Mouse (Mus musculus) large intestine, adult 2 months (tissue): Measurements from ENCODE around the gene Mcoln2. TPM values are rescaled to one million over a fixed set of nuclear protein-coding genes. Genes with fewer than 3 reads are reported as not detected.

ENCODE experiments used
- DNase-seq: peaks from one replicate; pipeline ENCODE4 v3.0.0-alpha.2; 2012; ENCODE audit warnings: low read depth, low spot score
- WGBS: fragments of 180-500 bp; shearing (Covaris S2); methylation state at CpG from one replicate; pipeline ENCODE4 v1.1.7; 2018; 5-methylcytosine and 5-hydroxymethylcytosine counted together
- polyA plus RNA-seq: library from polyadenylated mRNA; depleted of rRNA; stranded (reverse); fragments of >200 nt; gene quantifications from 2 replicates; pipeline ENCODE4 v1.2.3, GENCODE M21; 2012

The Mcoln2 gene
- polyA plus RNA-seq, 1 experiment: 9.2 TPM

DNA sequence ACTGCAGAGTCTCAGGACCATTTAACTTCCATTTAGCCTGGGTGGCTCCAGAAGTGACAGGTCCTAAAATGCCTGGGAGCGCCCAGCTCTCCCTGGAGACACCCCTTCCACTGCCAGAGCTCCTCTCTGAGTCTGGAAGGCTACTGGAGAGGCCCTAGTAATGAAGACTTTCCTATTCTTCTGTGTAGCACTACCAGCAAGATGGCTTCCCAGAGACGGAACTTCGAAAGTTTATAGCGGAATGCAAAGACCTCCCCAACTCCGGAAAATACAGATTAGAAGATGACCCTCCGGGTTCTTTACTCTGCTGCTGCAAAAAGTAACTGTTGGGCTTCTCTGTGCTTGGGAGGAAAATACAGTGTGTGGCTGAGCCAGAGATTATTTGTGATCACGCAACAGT lies 9.4 kb upstream of the Mcoln2 start:
- 93% methylated on average over 7 of the region's 7 CpGs for WGBS
- DNase-seq: no peak

- no peak for DNase-seq
- 88% methylated on average over 7 of the region's 7 CpGs for WGBS
These were observed 7.1 kb upstream of the Mcoln2 start for GRCm38 (mm10) chr3:146142523-146142922.

GRCm38 (mm10) chr3:146145501-146145900 lies 4.1 kb upstream of the Mcoln2 start:
- DNase-seq: no peak
- WGBS: 56% methylated on average over 5 of the region's 5 CpGs

GRCm38 (mm10) chr3:146146131-146146530 lies 3.5 kb upstream of the Mcoln2 start:
- WGBS: 56% methylated on average over 5 of the region's 5 CpGs
- DNase-seq: no peak

- under 1% methylated on average over 26 of the region's 26 CpGs for WGBS
- DNase-seq: no peak
These were observed 396 bp downstream of the Mcoln2 start for GRCm38 (mm10) chr3:146150058-146150400.

GRCm38 (mm10) chr3:146150560-146150959 lies 927 bp downstream of the Mcoln2 start:
- 9% methylated on average over 11 of the region's 11 CpGs for WGBS
- DNase-seq: peak; percentile 68

DNA sequence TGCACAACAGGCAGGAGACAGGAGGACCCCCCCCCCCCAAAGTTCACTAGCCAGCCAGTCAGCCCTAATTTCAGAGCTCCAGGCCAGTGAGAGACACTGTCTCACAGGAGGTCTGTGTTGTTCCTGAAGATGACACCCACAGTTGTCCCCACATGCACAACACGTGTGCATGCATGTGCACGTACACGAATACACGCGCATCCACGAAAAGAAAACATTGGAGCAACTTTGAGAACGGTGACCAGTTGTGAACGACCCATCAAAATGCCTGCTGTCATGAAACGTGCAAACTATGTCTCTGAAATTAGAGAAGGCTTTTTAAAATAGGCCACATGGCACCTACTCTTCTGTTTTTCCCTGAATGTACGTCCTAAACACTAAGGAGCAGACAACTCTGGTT lies 1.7 kb downstream of the Mcoln2 start:
- no peak for DNase-seq
- WGBS: 90% methylated on average over 10 of the region's 10 CpGs

- DNase-seq: no peak
- WGBS: 84% methylated on average over 8 of the region's 8 CpGs
These were observed 2.1 kb downstream of the Mcoln2 start for GRCm38 (mm10) chr3:146151755-146152154.

DNA sequence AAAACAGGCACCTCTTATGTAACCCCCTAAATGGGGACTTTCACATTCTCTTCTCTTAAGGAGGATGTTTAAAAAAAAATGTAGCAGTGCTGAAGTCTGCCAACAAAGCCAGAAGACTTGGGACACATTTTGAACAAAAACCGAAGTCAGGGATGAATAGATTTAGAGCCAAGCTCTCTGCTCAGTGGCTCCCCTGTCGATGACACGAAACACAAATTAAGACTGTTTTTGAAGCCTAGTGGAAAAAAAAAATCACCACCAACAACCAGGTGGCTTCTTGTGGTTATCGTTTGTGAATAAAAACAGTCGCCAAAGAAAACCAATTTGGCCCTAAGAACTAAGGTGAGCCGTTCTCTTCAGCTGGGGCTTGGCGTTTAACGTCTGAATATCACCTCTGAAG lies 2.7 kb downstream of the Mcoln2 start:
- no peak for DNase-seq
- 83% methylated on average over 8 of the region's 8 CpGs for WGBS

DNA sequence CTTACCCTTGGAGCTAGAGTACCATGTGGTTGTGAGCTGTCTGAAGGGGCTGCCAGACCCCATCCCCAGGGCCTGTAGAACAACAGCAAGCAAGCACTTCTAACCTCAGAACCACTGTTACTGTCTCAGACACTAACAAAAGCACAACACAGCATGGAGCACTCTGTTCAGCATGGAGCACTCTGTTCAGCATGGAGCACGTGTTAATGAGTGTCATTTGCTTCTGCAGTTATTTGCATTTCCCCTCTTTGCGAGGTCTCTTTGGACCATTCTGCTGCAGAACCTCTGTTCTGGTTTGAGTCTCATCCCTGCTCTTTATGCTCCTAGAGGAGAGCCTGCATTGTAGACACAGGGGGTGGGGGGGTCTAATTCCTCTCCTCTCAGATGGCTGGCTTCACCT lies 3.3 kb downstream of the Mcoln2 start:
- WGBS: 72% methylated on average over 2 of the region's 2 CpGs
- no peak for DNase-seq

- WGBS: 54% methylated on average over 12 of the region's 12 CpGs
These were observed 4.4 kb downstream of the Mcoln2 start for GRCm38 (mm10) chr3:146153862-146154611.

DNA sequence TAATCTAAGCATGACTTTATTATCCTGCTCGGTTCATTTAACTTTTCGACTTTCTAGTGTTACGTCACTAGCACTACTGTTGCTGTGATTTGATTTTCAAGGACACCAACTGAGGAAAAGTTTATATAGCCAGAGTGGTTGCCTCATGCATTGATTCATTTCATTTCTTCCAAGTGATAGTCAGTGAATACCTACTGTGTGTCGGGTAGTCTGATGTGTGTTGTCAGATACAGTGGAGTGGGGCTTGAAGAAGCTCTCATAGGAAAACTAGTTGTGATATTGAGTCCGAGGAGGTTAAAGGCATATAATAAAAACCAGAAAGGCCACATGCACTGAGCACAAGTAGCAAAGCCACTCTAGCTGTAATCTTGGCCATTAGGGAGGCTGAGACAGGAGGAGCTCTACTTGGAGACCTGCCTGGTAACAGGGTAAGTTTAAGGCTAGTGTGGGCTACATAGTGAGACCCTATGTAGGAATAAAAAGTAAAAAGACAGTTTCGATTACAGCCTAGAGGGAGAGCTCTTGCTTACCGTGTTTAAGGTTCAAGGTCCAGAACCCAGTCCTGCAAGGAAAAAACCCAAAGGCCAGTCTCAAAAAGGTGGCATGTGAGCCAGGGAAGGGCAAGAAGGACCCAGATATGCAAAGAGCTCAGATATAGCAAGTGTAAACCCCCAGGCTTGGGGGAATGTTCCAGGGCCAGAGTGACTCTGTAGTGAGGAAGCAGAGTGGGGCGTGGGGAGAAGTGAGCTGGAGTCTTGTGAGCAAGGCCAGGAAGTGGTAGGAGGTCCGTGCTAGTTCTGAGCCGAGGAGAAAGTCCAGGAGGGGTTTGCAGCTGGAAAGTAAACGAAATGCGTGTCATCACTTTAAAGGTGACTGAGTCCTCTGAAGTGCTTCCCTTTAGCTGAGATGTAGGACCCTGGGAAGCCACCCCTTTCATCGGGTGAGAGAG lies 6.3 kb downstream of the Mcoln2 start:
- WGBS: 42% methylated on average over 13 of the region's 13 CpGs
- no peak for DNase-seq

More at GRCm38 (mm10) chr3:146153862-146154611, 4.4 kb downstream of the Mcoln2 start:
- no peak for DNase-seq

DNA sequence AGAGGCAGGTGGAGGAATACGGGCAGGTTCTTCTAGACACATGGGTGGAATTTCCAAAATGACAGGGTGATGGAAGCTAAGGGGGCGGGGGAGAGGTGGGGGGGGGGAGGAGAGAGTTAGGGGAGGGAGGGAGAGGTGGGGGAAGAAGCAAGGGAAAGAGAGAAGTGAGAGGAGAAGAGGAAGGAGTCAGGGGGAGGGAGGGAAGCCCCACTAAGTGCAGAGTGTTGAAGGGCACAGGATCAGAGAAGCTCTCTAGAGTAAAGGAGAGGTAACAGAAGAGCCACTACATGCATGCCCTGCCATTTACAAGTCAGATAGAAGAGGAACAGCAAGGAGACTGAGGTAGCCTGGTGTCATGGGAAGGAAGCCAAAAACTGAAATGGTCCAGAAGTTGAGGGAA lies 7.2 kb downstream of the Mcoln2 start:
- 73% methylated on average over 2 of the region's 2 CpGs for WGBS

DNA sequence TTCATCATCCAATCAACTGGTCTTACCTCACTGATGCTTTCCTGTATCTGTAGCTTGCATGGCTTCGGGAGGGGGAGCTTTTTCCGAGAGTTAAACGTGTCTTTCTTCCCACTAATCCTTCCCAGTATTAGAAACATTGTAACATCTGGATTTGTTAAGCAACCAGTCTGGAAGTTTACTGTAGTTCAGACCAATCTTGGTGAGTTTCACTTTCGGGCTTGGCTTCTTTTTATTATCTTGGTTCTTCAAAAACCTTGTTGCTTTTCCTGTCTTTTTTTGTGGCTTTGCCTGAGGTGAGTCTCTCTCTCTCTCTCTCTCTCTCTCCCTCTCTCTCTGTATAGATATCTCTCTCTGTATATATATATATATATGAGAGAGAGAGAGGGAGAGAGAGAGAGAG lies 8.4 kb downstream of the Mcoln2 start:
- WGBS: 23% methylated on average over 4 of the region's 4 CpGs
- DNase-seq: no peak

More for the DNA sequence above, 7.2 kb downstream of the Mcoln2 start:
- DNase-seq: no peak

DNA sequence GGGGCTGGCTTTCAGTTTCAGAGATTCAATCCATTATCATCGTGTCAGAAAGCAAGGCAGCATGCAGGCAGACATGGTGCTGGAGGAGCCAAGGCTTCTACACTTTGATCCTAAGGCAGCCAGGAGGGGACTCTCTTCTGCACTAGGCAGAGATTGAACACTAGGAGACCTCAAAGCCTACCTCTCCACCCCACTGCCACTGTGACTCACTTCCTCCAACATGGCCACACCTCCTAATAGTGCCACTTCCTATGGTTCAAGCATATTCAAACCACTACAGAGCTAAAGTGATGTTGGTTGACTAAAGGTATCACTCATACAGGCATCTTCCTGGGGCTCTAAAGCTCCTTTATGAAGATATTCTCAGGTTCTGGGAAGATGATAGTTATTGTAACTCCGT lies 9.7 kb downstream of the Mcoln2 start:
- 89% methylated on average over 2 of the region's 2 CpGs for WGBS
- DNase-seq: no peak

DNA sequence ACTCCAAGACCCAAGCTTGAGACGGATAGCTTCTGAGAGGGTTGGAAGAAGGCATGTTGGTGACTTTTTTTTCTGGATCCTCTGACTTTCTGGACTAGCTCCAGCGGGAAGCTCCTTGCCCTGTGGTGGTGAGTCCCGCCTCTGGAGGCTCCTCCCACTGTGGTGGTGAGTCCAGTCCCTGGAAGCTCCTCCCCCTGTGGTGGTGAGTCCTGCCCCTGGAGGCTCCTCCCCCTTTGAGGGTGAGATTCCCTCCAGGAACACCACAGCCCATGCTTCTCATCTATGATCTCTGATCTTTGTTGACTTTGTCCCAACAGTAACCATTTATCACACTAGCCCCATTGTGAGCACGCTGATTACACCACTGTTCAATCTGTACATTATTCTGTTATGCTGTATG lies 12.6 kb downstream of the Mcoln2 start:
- DNase-seq: no peak
- 37% methylated on average over 4 of the region's 4 CpGs for WGBS

DNA sequence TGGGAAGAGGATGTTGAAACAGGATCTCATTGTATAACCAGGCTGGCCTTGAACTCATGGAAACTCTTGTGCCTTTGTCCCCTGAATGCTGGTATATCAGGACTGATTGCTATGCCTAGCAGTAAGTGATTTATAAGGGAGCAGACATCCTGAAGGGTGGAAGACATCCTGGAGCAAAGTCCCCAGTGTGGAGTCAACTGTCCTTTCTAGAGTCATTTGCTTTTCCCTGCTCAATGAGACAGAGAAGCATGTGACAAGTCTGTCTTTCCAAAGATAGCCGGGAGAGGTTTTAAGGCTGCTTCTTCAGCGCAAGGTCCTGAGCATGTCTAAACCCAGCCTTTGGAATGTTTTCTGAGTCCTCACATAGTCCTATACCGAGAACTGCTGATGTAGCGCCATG lies 19.7 kb downstream of the Mcoln2 start:
- DNase-seq: no peak
- 91% methylated on average over 4 of the region's 4 CpGs for WGBS

- 88% methylated on average over 5 of the region's 5 CpGs for WGBS
- DNase-seq: no peak
These were observed 23.4 kb downstream of the Mcoln2 start for GRCm38 (mm10) chr3:146173030-146173429.

- DNase-seq: no peak
- WGBS: 75% methylated on average over 9 of the region's 9 CpGs
These were observed 24.6 kb downstream of the Mcoln2 start for GRCm38 (mm10) chr3:146174215-146174614.

DNA sequence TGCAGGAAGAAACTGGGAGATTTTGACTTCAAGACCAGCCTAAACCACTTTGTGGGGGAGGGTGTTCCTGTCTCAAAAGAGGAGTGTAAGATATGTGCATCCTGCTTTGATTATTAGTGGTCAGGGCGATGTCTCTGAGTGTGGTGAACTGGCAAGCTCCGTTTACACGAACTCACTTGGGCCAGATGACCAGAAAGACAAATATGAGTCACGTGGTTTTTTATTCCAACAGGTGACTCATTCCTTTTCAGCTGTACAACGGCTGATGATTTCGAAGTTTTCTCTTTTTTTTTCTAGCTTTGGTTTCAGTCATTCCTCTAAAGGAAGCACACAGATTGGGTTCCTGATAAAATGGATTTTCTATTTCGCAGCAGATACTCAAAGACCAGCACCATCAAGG lies 27.7 kb downstream of the Mcoln2 start:
- WGBS: 41% methylated on average over 7 of the region's 7 CpGs

More for the DNA sequence above, 27.7 kb downstream of the Mcoln2 start:
- DNase-seq: no peak
